ENCODE assay signal across 16 mouse cellular contexts in the genomic region with DNA sequence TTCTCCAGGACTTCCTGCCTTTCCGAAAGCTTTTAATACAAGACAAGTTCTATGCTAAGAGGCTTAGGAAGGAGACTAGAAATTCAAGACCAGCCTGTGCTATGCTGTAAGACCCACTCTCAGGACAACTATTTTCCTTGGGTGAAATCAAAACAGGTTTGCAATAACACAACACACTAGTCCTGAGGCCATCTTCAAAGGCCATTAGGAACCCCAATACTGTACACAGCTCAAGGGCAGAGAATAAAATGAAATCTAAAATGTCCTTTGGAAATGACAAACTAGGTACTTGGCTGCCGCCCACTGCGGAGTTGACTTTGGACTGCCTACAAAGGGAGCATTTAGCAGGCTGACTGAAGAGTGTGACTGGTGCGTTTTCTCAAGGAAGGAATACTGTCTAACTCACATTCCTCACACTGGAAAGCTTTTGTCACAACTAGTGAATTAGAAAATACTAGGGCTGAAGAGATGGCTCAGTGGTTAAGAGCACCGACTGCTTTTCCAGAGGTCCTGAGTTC. TPM values are rescaled to one million over a fixed set of nuclear protein-coding genes. Genes with fewer than 3 reads are reported as not detected.
DNase-seq lines count a peak whose midpoint lies in the region; ATAC-seq lines count a peak whose summit lies in the region.
"Had no signal": no experiment of that assay in that cellular context is flagged by ENCODE, and none has a peak within 500 bp of the region (broad histone marks: within the 10 kb centered on the region; RNA-seq: fewer than 3 reads in every experiment).

No protein-coding gene starts in this region.

- no peak overlapping the region for H3K4me3 ChIP-seq in heart, embryonic 13.5 days
- H3K4me3 ChIP-seq in heart, embryonic 10.5 days = no peak overlapping the region
- H3K4me3 ChIP-seq in lung, embryonic 16.5 days (ENCODE audit: low read length) = no peak overlapping the region
- H3K4me3 ChIP-seq in embryonic facial prominence, embryonic 14.5 days (ENCODE audit: low read depth, low read length) = no peak overlapping the region
- H3K4me3 ChIP-seq: embryonic facial prominence, embryonic 15.5 days; forebrain, embryonic 15.5 days; limb, embryonic 12.5 days had no signal

- H3K9me3 ChIP-seq in heart, embryonic 13.5 days = no peaks in the 10 kb centered on the region
- no peaks in the 10 kb centered on the region for H3K9me3 ChIP-seq in heart, embryonic 10.5 days
- H3K9me3 ChIP-seq in lung, embryonic 16.5 days (ENCODE audit: control insufficient read depth, low read length) = no peaks in the 10 kb centered on the region
- H3K9me3 ChIP-seq in embryonic facial prominence, embryonic 14.5 days (ENCODE audit: control insufficient read depth, low read length) = no peaks in the 10 kb centered on the region
- H3K9me3 ChIP-seq: embryonic facial prominence, embryonic 15.5 days; forebrain, embryonic 15.5 days; limb, embryonic 12.5 days had no signal

- peaks cover 23% of the 10 kb centered on the region for H3K4me1 ChIP-seq in heart, embryonic 13.5 days
- peaks cover 3% of the 10 kb centered on the region; the same call in 1 of the 2 replicates for H3K4me1 ChIP-seq in heart, embryonic 10.5 days
- peaks cover 9% of the 10 kb centered on the region for H3K4me1 ChIP-seq in lung, embryonic 16.5 days (replicated peaks; ENCODE audit: control insufficient read depth, insufficient read depth, low read length)
- H3K4me1 ChIP-seq in embryonic facial prominence, embryonic 14.5 days (ENCODE audit: control insufficient read depth, insufficient read depth, low read length) = no peaks in the 10 kb centered on the region
- H3K4me1 ChIP-seq: embryonic facial prominence, embryonic 15.5 days; forebrain, embryonic 15.5 days; limb, embryonic 12.5 days had no signal

- DNase-seq in heart, embryonic 10.5 days (ENCODE audit: low spot score) = no peak
- DNase-seq in lung, postnatal 14 days = no peak
- peak; percentile 5 for DNase-seq in embryonic facial prominence, embryonic 14.5 days (ENCODE audit: low spot score)
- peak; percentile 59 for DNase-seq in kidney, postnatal 14 days
- DNase-seq in urinary bladder, postnatal 4 days (ENCODE audit: low spot score in 2 of 2) = no peak
- DNase-seq in gastrocnemius, postnatal 36 days = no peak
- DNase-seq: cerebellum, adult 8-10 months; gastrocnemius, postnatal 14 days; right cerebral cortex, postnatal 14 days had no signal

- no peak for ATAC-seq in heart, embryonic 13.5 days (ENCODE audit: extremely low read depth, insufficient number of reproducible peaks, low FRiP score, low TSS enrichment)
- ATAC-seq in lung, embryonic 16.5 days (ENCODE audit: low read depth) = no peak
- no peak for ATAC-seq in embryonic facial prominence, embryonic 14.5 days (ENCODE audit: low read depth)
- ATAC-seq: forebrain, embryonic 15.5 days; hindbrain, embryonic 16.5 days had no signal

- no peak overlapping the region for H3K9ac ChIP-seq in heart, embryonic 13.5 days
- H3K9ac ChIP-seq in lung, embryonic 16.5 days (ENCODE audit: low read length) = no peak overlapping the region
- H3K9ac ChIP-seq in embryonic facial prominence, embryonic 14.5 days (ENCODE audit: low read depth, low read length) = no peak overlapping the region
- H3K9ac ChIP-seq: embryonic facial prominence, embryonic 15.5 days; forebrain, embryonic 15.5 days; limb, embryonic 12.5 days had no signal

- 84% methylated on average over 5 of the region's 5 CpGs for WGBS in heart, embryonic 13.5 days
- 88% methylated on average over 5 of the region's 5 CpGs for WGBS in heart, embryonic 10.5 days
- 71% methylated on average over 5 of the region's 5 CpGs for WGBS in lung, embryonic 16.5 days
- 86% methylated on average over 5 of the region's 5 CpGs for WGBS in embryonic facial prominence, embryonic 14.5 days

- no peak overlapping the region for H3K4me2 ChIP-seq in heart, embryonic 13.5 days
- no peak overlapping the region for H3K4me2 ChIP-seq in lung, embryonic 16.5 days (ENCODE audit: low read depth, low read length)
- no peak overlapping the region for H3K4me2 ChIP-seq in embryonic facial prominence, embryonic 14.5 days (ENCODE audit: low read depth, low read length)
- H3K4me2 ChIP-seq: embryonic facial prominence, embryonic 15.5 days; forebrain, embryonic 15.5 days; limb, embryonic 12.5 days had no signal

- intact Hi-C loops in gastrocnemius, postnatal 36 days (cut with DNase I) = no loop called here

- no peaks in the 10 kb centered on the region for H3K27me3 ChIP-seq in heart, embryonic 13.5 days (replicated peaks)
- no peaks in the 10 kb centered on the region for H3K27me3 ChIP-seq in heart, embryonic 10.5 days (ENCODE audit: insufficient read depth, poor library complexity, severe bottlenecking)
- no peaks in the 10 kb centered on the region for H3K27me3 ChIP-seq in lung, embryonic 16.5 days (ENCODE audit: control insufficient read depth, insufficient read depth, low read depth, low read length)
- no peaks in the 10 kb centered on the region for H3K27me3 ChIP-seq in embryonic facial prominence, embryonic 14.5 days (replicated peaks; ENCODE audit: control insufficient read depth, insufficient read depth, low read length)
- H3K27me3 ChIP-seq: embryonic facial prominence, embryonic 15.5 days; forebrain, embryonic 15.5 days; limb, embryonic 12.5 days had no signal

- peaks cover 83% of the 10 kb centered on the region for H3K36me3 ChIP-seq in heart, embryonic 13.5 days
- peaks cover 71% of the 10 kb centered on the region for H3K36me3 ChIP-seq in heart, embryonic 10.5 days
- H3K36me3 ChIP-seq in lung, embryonic 16.5 days (ENCODE audit: control insufficient read depth, insufficient read depth, low read length) = peaks cover 31% of the 10 kb centered on the region
- peaks cover 63% of the 10 kb centered on the region for H3K36me3 ChIP-seq in embryonic facial prominence, embryonic 14.5 days (ENCODE audit: control insufficient read depth, insufficient read depth, low read length)

- peak overlapping the region; percentile 56 for H3K27ac ChIP-seq in heart, embryonic 13.5 days (replicated peaks)
- no peak overlapping the region for H3K27ac ChIP-seq in heart, embryonic 10.5 days
- H3K27ac ChIP-seq in lung, embryonic 16.5 days (ENCODE audit: low read length) = peak overlapping the region; percentile 81
- H3K27ac ChIP-seq in embryonic facial prominence, embryonic 14.5 days (replicated peaks; ENCODE audit: low read depth, low read length) = no peak overlapping the region
- H3K27ac ChIP-seq: embryonic facial prominence, embryonic 15.5 days; forebrain, embryonic 15.5 days; limb, embryonic 12.5 days; macrophage had no signal

RNA-seq across cellular contexts. Expression of a gene that starts 16.5 kb away (rescaled TPM):
- 34.8 and 35.6 TPM in 2 replicates for polyA plus RNA-seq in heart, embryonic 13.5 days (2015; fragmentation: Nextera tagmentation; extraction: Ambion mirVana)
- 32.3 and 33.1 TPM in 2 replicates for polyA plus RNA-seq in heart, embryonic 10.5 days (2016; fragmentation: Nextera tagmentation; extraction: Ambion mirVana)
- 42.9 and 44.5 TPM in 2 replicates for polyA plus RNA-seq in lung, embryonic 16.5 days (2015; fragmentation: Nextera tagmentation; extraction: Ambion mirVana)
- 47.3 and 54.4 TPM in 2 replicates for polyA plus RNA-seq in embryonic facial prominence, embryonic 14.5 days (2014; fragmentation: Nextera tagmentation; extraction: Ambion mirVana)
- total RNA-seq in gastrocnemius, postnatal 36 days (2021) = 10 to 100 TPM; 22.0 to 29.5 TPM

RNA-seq across cellular contexts. Expression of a gene that starts 21.6 kb away (rescaled TPM):
- 50.5 and 57.0 TPM in 2 replicates for polyA plus RNA-seq in heart, embryonic 13.5 days (2015; fragmentation: Nextera tagmentation; extraction: Ambion mirVana)
- polyA plus RNA-seq in heart, embryonic 10.5 days (2016; fragmentation: Nextera tagmentation; extraction: Ambion mirVana) = 54.6 and 58.1 TPM in 2 replicates
- 64.1 and 68.4 TPM in 2 replicates for polyA plus RNA-seq in lung, embryonic 16.5 days (2015; fragmentation: Nextera tagmentation; extraction: Ambion mirVana)
- polyA plus RNA-seq in embryonic facial prominence, embryonic 14.5 days (2014; fragmentation: Nextera tagmentation; extraction: Ambion mirVana) = 69.2 and 73.2 TPM in 2 replicates
- 10 to 100 TPM; 21.8 to 22.3 TPM for total RNA-seq in gastrocnemius, postnatal 36 days (2021)

Comparison
In these comparisons a context has a peak if more than half of its experiments do, and no peak if none do; other contexts are left out.
1. H3K27ac ChIP-seq: peak in heart, embryonic 13.5 days (single experiment) and lung, embryonic 16.5 days (single experiment); none in heart, embryonic 10.5 days (single experiment) and embryonic facial prominence, embryonic 14.5 days (single experiment).
2. DNase-seq: peak in embryonic facial prominence, embryonic 14.5 days (single experiment) and kidney, postnatal 14 days (single experiment); none in heart, embryonic 10.5 days (single experiment), lung, postnatal 14 days (single experiment), urinary bladder, postnatal 4 days (0 of 2) and gastrocnemius, postnatal 36 days (0 of 2).